ENCODE assay signal across 25 mouse cellular contexts in the genomic region with DNA sequence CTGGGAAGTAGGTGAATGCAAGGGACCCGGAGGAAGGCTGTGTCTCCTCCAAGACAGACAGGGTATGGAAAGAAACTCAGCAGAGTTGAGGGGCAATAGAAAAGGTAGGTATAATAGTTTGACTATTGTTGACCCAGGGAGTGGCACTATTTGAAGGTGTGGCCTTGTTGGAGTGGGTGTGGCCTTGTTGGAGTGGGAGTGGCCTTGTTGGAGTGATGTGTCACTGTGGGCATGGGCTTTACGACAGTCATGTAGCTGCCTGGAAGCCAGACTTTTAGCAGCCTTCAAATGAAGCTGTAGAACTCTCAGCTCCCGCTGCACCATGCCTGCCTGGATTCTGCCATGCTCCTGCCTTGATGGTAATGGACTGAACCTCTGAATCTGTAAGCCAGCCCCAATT.
DNase-seq lines count a peak whose midpoint lies in the region; ATAC-seq and TF ChIP-seq lines count a peak whose summit lies in the region.
"Had no signal": no experiment of that assay in that cellular context is flagged by ENCODE, and none has a peak within 500 bp of the region (broad histone marks: within the 10 kb centered on the region; RNA-seq: fewer than 3 reads in every experiment).

No protein-coding gene starts in this region.

- TF ChIP-seq CTCF in liver, postnatal 0 days (IDR thresholded peaks at IDR 0.05; ENCODE audit: low read depth), result no peak

- no peaks in the 10 kb centered on the region for H3K27me3 ChIP-seq in liver, embryonic 12.5 days (replicated peaks)
- H3K27me3 ChIP-seq in liver, postnatal 0 days (ENCODE audit: insufficient read depth, low read length), result no peaks in the 10 kb centered on the region
- H3K27me3 ChIP-seq in intestine, embryonic 15.5 days (replicated peaks), result no peaks in the 10 kb centered on the region
- no peaks in the 10 kb centered on the region for H3K27me3 ChIP-seq in stomach, embryonic 14.5 days (ENCODE audit: control insufficient read depth, insufficient read depth, low read length)
- no peaks in the 10 kb centered on the region for H3K27me3 ChIP-seq in midbrain, embryonic 11.5 days (ENCODE audit: control insufficient read depth, insufficient read depth, low read length)
- H3K27me3 ChIP-seq: embryonic facial prominence, embryonic 12.5 days; forebrain, embryonic 12.5 days; Patski had no signal

- H3K4me2 ChIP-seq in liver, embryonic 12.5 days, result no peak overlapping the region
- H3K4me2 ChIP-seq in liver, postnatal 0 days (ENCODE audit: low read depth, low read length), result no peak overlapping the region
- no peak overlapping the region for H3K4me2 ChIP-seq in intestine, embryonic 15.5 days (replicated peaks)
- no peak overlapping the region for H3K4me2 ChIP-seq in stomach, embryonic 14.5 days (replicated peaks; ENCODE audit: low read depth, low read length)
- H3K4me2 ChIP-seq in midbrain, embryonic 11.5 days, result no peak overlapping the region
- H3K4me2 ChIP-seq: embryonic facial prominence, embryonic 12.5 days; forebrain, embryonic 12.5 days had no signal

- H3K4me3 ChIP-seq in liver, embryonic 12.5 days, result no peak overlapping the region
- no peak overlapping the region for H3K4me3 ChIP-seq in liver, postnatal 0 days (ENCODE audit: low read depth, low read length)
- H3K4me3 ChIP-seq in intestine, embryonic 15.5 days (replicated peaks), result no peak overlapping the region
- H3K4me3 ChIP-seq in stomach, embryonic 14.5 days (ENCODE audit: low read depth, low read length), result no peak overlapping the region
- no peak overlapping the region for H3K4me3 ChIP-seq in midbrain, embryonic 11.5 days (ENCODE audit: low read depth, low read length)
- H3K4me3 ChIP-seq: embryonic facial prominence, embryonic 12.5 days; erythroblast, embryonic 14.5 days; forebrain, embryonic 12.5 days; gastrocnemius, adult 2 months; myocyte had no signal

- ATAC-seq in liver, embryonic 12.5 days, result 0 out of 2 replicates have a peak, but pooled peaks have one; percentile 44
- no peak for ATAC-seq in liver, postnatal 0 days
- ATAC-seq in intestine, embryonic 15.5 days, result 0 out of 2 replicates have a peak, but pooled peaks have one; percentile 26
- peak; percentile 72 for ATAC-seq in stomach, embryonic 14.5 days (ENCODE audit: insufficient number of reproducible peaks, insufficient read depth, low FRiP score, low read depth)
- no peak for ATAC-seq in midbrain, embryonic 11.5 days (ENCODE audit: low FRiP score)
- ATAC-seq: activated CD4-positive, CD25-positive, alpha-beta regulatory T cell, adult 4 months; CD4-positive, CD25-positive, alpha-beta regulatory T cell, adult 4 months; hindbrain, embryonic 16.5 days; midbrain, embryonic 16.5 days; Patski had no signal

- H3K36me3 ChIP-seq in liver, embryonic 12.5 days, result no peaks in the 10 kb centered on the region
- H3K36me3 ChIP-seq in liver, postnatal 0 days (replicated peaks; ENCODE audit: insufficient read depth, low read length), result no peaks in the 10 kb centered on the region
- no peaks in the 10 kb centered on the region for H3K36me3 ChIP-seq in intestine, embryonic 15.5 days
- no peaks in the 10 kb centered on the region for H3K36me3 ChIP-seq in stomach, embryonic 14.5 days (ENCODE audit: control insufficient read depth, insufficient read depth, low read length)
- peaks cover 7% of the 10 kb centered on the region for H3K36me3 ChIP-seq in midbrain, embryonic 11.5 days (ENCODE audit: control insufficient read depth, insufficient read depth, low read length)

- H3K9me3 ChIP-seq in liver, embryonic 12.5 days (replicated peaks), result no peaks in the 10 kb centered on the region
- no peaks in the 10 kb centered on the region for H3K9me3 ChIP-seq in liver, postnatal 0 days (ENCODE audit: low read length)
- H3K9me3 ChIP-seq in intestine, embryonic 15.5 days, result no peaks in the 10 kb centered on the region
- H3K9me3 ChIP-seq in stomach, embryonic 14.5 days (ENCODE audit: control insufficient read depth, low read depth, low read length), result no peaks in the 10 kb centered on the region
- no peaks in the 10 kb centered on the region; the same call in 1 of the 2 replicates for H3K9me3 ChIP-seq in midbrain, embryonic 11.5 days (ENCODE audit: control insufficient read depth, low read length)
- H3K9me3 ChIP-seq: embryonic facial prominence, embryonic 12.5 days; forebrain, embryonic 12.5 days had no signal

- H3K4me1 ChIP-seq in liver, embryonic 12.5 days, result no peaks in the 10 kb centered on the region
- no peaks in the 10 kb centered on the region for H3K4me1 ChIP-seq in liver, postnatal 0 days (ENCODE audit: insufficient read depth)
- no peaks in the 10 kb centered on the region for H3K4me1 ChIP-seq in intestine, embryonic 15.5 days (replicated peaks)
- H3K4me1 ChIP-seq in stomach, embryonic 14.5 days (ENCODE audit: control insufficient read depth, insufficient read depth, low read length), result no peaks in the 10 kb centered on the region
- H3K4me1 ChIP-seq in midbrain, embryonic 11.5 days (ENCODE audit: control insufficient read depth, insufficient read depth, low read length), result no peaks in the 10 kb centered on the region
- H3K4me1 ChIP-seq: embryonic facial prominence, embryonic 12.5 days had no signal

- intact Hi-C loops in left cerebral cortex, postnatal 36 days (cut with DNase I), result loop anchor here (5.0 kb wide), 1 partner anchor 326 kb away; no protein-coding TSS in a partner anchor

- no peak overlapping the region for H3K9ac ChIP-seq in liver, embryonic 12.5 days
- H3K9ac ChIP-seq in liver, postnatal 0 days (replicated peaks), result no peak overlapping the region
- no peak overlapping the region for H3K9ac ChIP-seq in intestine, embryonic 15.5 days
- no peak overlapping the region for H3K9ac ChIP-seq in stomach, embryonic 14.5 days (replicated peaks; ENCODE audit: low read depth, low read length)
- no peak overlapping the region for H3K9ac ChIP-seq in midbrain, embryonic 11.5 days (ENCODE audit: low read length)
- H3K9ac ChIP-seq: embryonic facial prominence, embryonic 12.5 days; forebrain, embryonic 12.5 days had no signal

- no peak for TF ChIP-seq EP300 in liver, postnatal 0 days (IDR thresholded peaks at IDR 0.05; ENCODE audit: low read depth)

- H3K27ac ChIP-seq in liver, embryonic 12.5 days, result no peak overlapping the region
- no peak overlapping the region for H3K27ac ChIP-seq in liver, postnatal 0 days (ENCODE audit: low read depth)
- H3K27ac ChIP-seq in intestine, embryonic 15.5 days, result no peak overlapping the region
- no peak overlapping the region for H3K27ac ChIP-seq in stomach, embryonic 14.5 days (ENCODE audit: low read length)
- no peak overlapping the region for H3K27ac ChIP-seq in midbrain, embryonic 11.5 days (ENCODE audit: low read depth, low read length)
- H3K27ac ChIP-seq: embryonic facial prominence, embryonic 12.5 days; forebrain, embryonic 12.5 days; gastrocnemius, adult 2 months had no signal

- no peak for DNase-seq in liver, postnatal 0 days
- peak; percentile 3 for DNase-seq in A20 (ENCODE audit: low read depth, low spot score)
- no peak for DNase-seq in left cerebral cortex, postnatal 36 days (ENCODE audit: low spot score in 2 of 2)
- no peak for DNase-seq in midbrain, embryonic 11.5 days (ENCODE audit: low spot score, missing footprints)
- DNase-seq: cerebellum, adult 11 months; cerebellum, postnatal 14 days; gastrocnemius, adult 2 months; heart, postnatal 4 days; kidney, adult 11 months; kidney, postnatal 4 days; lung, adult 2 months; lung, postnatal 14 days; right cerebral cortex, postnatal 4 days had no signal

- 57% methylated on average over 3 of the region's 3 CpGs for WGBS in liver, embryonic 12.5 days (ENCODE audit: insufficient replicate concordance)
- WGBS in liver, postnatal 0 days (ENCODE audit: insufficient replicate concordance), result 59% methylated on average over 3 of the region's 3 CpGs
- 87% methylated on average over 3 of the region's 3 CpGs for WGBS in intestine, embryonic 15.5 days
- WGBS in stomach, embryonic 14.5 days, result 87% methylated on average over 3 of the region's 3 CpGs
- 85% methylated on average over 3 of the region's 3 CpGs for WGBS in midbrain, embryonic 11.5 days

Comparison
In these comparisons a context has a peak if more than half of its experiments do, and no peak if none do; other contexts are left out.
1. ATAC-seq: peak in liver, embryonic 12.5 days (single experiment), intestine, embryonic 15.5 days (single experiment) and stomach, embryonic 14.5 days (single experiment); none in liver, postnatal 0 days (single experiment) and midbrain, embryonic 11.5 days (single experiment).